Mouse (Mus musculus) hindbrain, embryonic 15.5 days (tissue): ENCODE results near the gene Homer1. TPM values are rescaled to one million over a fixed set of nuclear protein-coding genes. Genes with fewer than 3 reads are reported as not detected.
A peak's percentile ranks its signal among the peaks of the same experiment; 100 is the strongest.

Source experiments
- ATAC-seq: fragments of 200-750 bp; cut with Nextera tagmentation; 2 replicates; pipeline ENCODE4 v1.8.0; 2017; ENCODE audit warnings: low read depth, moderate number of reproducible peaks, moderate TSS enrichment; ENCODE audit not compliant: low FRiP score
- H3K27ac ChIP-seq: fragments of 300-500 bp; sonication (generic); replicated peaks from 2 replicates; pipeline ENCODE4 v1.5.1; 2015; ENCODE audit warnings: mild to moderate bottlenecking, inconsistent platforms
- H3K27me3 ChIP-seq: fragments of 300-500 bp; sonication (generic); 2 replicates; pipeline ENCODE4 v1.6.1; 2015; ENCODE audit warnings: control low read depth, inconsistent platforms
- H3K36me3 ChIP-seq: fragments of 300-500 bp; sonication (generic); 2 replicates; pipeline ENCODE4 v1.6.1; 2015; ENCODE audit warnings: control low read depth, inconsistent platforms
- H3K4me1 ChIP-seq: fragments of 300-500 bp; sonication (generic); replicated peaks from 2 replicates; pipeline ENCODE4 v1.6.1; 2015; ENCODE audit warnings: control low read depth, inconsistent platforms
- H3K4me2 ChIP-seq: fragments of 300-500 bp; sonication (generic); 2 replicates; pipeline ENCODE4 v1.6.1; 2015; ENCODE audit warnings: moderate library complexity, mild to moderate bottlenecking, inconsistent platforms
- H3K4me3 ChIP-seq: fragments of 300-500 bp; sonication (generic); 2 replicates; pipeline ENCODE4 v1.5.1; 2015; ENCODE audit warnings: mild to moderate bottlenecking, inconsistent platforms
- H3K9ac ChIP-seq: fragments of 300-500 bp; sonication (generic); 2 replicates; pipeline ENCODE4 v1.6.1; 2015; ENCODE audit warnings: inconsistent platforms
- H3K9me3 ChIP-seq: fragments of 300-500 bp; sonication (generic); 2 replicates; pipeline ENCODE4 v1.6.1; 2016; ENCODE audit warnings: control low read depth, inconsistent platforms
- WGBS: fragments of 180-500 bp; shearing (Covaris S2); methylation state at CpG from one replicate; pipeline ENCODE4 v1.1.7; 2015; 5-methylcytosine and 5-hydroxymethylcytosine counted together
- polyA plus RNA-seq: library from polyadenylated mRNA; unstranded; fragments of >200 nt; fragmentation: Nextera tagmentation; extraction: Ambion mirVana; gene quantifications from 2 replicates; pipeline ENCODE4 v1.2.1, GENCODE M21; 2015

The Homer1 gene
- polyA plus RNA-seq, 1 experiment from 2014 or later, result 13.5 TPM

DNA sequence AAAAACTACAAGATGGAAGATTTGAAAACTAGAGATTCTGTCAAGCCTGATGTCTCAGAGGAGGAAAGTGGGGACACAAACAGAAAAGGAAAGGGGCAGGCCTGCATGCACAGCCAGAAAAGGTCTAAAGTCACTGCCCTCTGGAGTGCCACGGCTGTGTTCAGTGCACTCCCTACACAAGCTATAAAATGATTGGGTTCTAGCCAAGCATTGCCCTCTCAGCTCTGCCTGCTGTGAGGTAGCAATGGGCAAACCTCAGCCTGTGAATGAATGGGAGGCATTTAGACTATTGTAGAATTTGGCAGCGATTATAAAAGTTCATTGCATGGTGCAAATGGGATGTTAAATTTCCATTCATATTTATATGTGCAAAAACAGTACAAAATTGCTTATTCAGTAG is 120.3 kb downstream of the Homer1 start:
- Histone ChIP-seq H3K27me3 (no peaks in the 10 kb centered on the region), H3K4me2 (no peak overlapping the region), H3K9me3 (no peaks in the 10 kb centered on the region), H3K9ac (no peak overlapping the region), H3K27ac (no peak overlapping the region), H3K4me3 (no peak overlapping the region), H3K4me1 (no peaks in the 10 kb centered on the region), H3K36me3 (no peaks in the 10 kb centered on the region; the same call in 1 of the 2 replicates)
- 56% methylated on average over 2 of the region's 2 CpGs for WGBS
- peak; percentile 55; the same call in 1 of the 2 replicates for ATAC-seq

DNA sequence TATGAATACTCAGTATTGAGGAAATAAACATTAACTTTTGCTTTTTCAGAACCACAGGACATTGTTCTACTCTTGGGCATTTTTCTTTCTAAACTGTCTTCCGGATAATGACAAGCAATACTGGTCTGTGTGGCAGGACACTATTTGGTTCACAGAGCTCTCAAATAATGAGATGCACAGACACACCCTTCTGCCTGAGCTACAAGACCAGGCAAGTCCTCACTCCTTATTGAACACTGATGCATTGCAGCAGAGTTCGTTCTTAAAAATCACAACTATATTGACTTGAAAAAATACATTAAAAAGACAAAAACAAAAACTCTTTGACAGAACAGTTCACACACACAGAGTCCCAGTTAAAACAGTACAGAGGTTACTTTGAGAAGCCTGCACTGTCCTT is 123.8 kb downstream of the Homer1 start:
- no peaks in the 10 kb centered on the region for H3K27me3 ChIP-seq
- no peak for ATAC-seq
- H3K27ac ChIP-seq, result no peak overlapping the region
- no peaks in the 10 kb centered on the region for H3K36me3 ChIP-seq
- no peaks in the 10 kb centered on the region for H3K4me1 ChIP-seq
- no peak overlapping the region for H3K9ac ChIP-seq
- no peak overlapping the region for H3K4me2 ChIP-seq
- 84% methylated on average over 2 of the region's 2 CpGs for WGBS
- H3K9me3 ChIP-seq, result no peaks in the 10 kb centered on the region
- H3K4me3 ChIP-seq, result no peak overlapping the region

- no peak for ATAC-seq
- no peaks in the 10 kb centered on the region for H3K4me1 ChIP-seq
- WGBS, result 98% methylated on average over 5 of the region's 5 CpGs
- no peaks in the 10 kb centered on the region for H3K27me3 ChIP-seq
- no peak overlapping the region for H3K4me3 ChIP-seq
- H3K27ac ChIP-seq, result no peak overlapping the region
- H3K9ac ChIP-seq, result no peak overlapping the region
- H3K9me3 ChIP-seq, result no peaks in the 10 kb centered on the region
- no peak overlapping the region for H3K4me2 ChIP-seq
- no peaks in the 10 kb centered on the region for H3K36me3 ChIP-seq
Measured at GRCm38 (mm10) chr13:93427920-93428876, 128.8 kb downstream of the Homer1 start.

GRCm38 (mm10) chr13:93429205-93429604 is 129.8 kb downstream of the Homer1 start:
- Histone ChIP-seq H3K4me1 (no peaks in the 10 kb centered on the region), H3K27ac (no peak overlapping the region), H3K9me3 (no peaks in the 10 kb centered on the region), H3K4me3 (no peak overlapping the region), H3K9ac (no peak overlapping the region), H3K27me3 (no peaks in the 10 kb centered on the region), H3K36me3 (0 out of 2 replicates have a peak, but pooled peaks cover 2% of the 10 kb centered on the region), H3K4me2 (no peak overlapping the region)
- no peak for ATAC-seq
- WGBS, result 98% methylated on average over 1 of the region's 1 CpGs

GRCm38 (mm10) chr13:93440167-93440566 is 140.7 kb downstream of the Homer1 start:
- H3K9me3 ChIP-seq, result no peaks in the 10 kb centered on the region
- no peaks in the 10 kb centered on the region for H3K4me1 ChIP-seq
- peaks cover 17% of the 10 kb centered on the region for H3K36me3 ChIP-seq
- no peak overlapping the region for H3K4me2 ChIP-seq
- no peaks in the 10 kb centered on the region for H3K27me3 ChIP-seq
- H3K4me3 ChIP-seq, result no peak overlapping the region
- ATAC-seq, result peak; percentile 79; the same call in 1 of the 2 replicates
- no peak overlapping the region for H3K27ac ChIP-seq
- WGBS, result 98% methylated on average over 3 of the region's 3 CpGs
- H3K9ac ChIP-seq, result no peak overlapping the region

- no peaks in the 10 kb centered on the region for H3K27me3 ChIP-seq
- H3K36me3 ChIP-seq, result peaks cover 31% of the 10 kb centered on the region
- no peaks in the 10 kb centered on the region for H3K9me3 ChIP-seq
- no peak overlapping the region for H3K9ac ChIP-seq
- no peak overlapping the region for H3K4me2 ChIP-seq
- no peak overlapping the region for H3K4me3 ChIP-seq
- no peak overlapping the region for H3K27ac ChIP-seq
- H3K4me1 ChIP-seq, result no peaks in the 10 kb centered on the region
- WGBS, result 87% methylated on average over 6 of the region's 6 CpGs
- no peak for ATAC-seq
Measured at GRCm38 (mm10) chr13:93453275-93453674, 153.8 kb downstream of the Homer1 start.

Other genes with a start within 250 kb of the Homer1 start
- 0.20 and 0.22 TPM in 2 replicates for gene Cmya5, start 154.9 kb upstream of the Homer1 start, polyA plus RNA-seq
- gene Tent2, start 107.2 kb upstream of the Homer1 start, polyA plus RNA-seq, result 34.9 and 35.0 TPM in 2 replicates
- gene Jmy, start 200.2 kb downstream of the Homer1 start, polyA plus RNA-seq, result 5.7 and 9.1 TPM in 2 replicates